In the genomic region with DNA sequence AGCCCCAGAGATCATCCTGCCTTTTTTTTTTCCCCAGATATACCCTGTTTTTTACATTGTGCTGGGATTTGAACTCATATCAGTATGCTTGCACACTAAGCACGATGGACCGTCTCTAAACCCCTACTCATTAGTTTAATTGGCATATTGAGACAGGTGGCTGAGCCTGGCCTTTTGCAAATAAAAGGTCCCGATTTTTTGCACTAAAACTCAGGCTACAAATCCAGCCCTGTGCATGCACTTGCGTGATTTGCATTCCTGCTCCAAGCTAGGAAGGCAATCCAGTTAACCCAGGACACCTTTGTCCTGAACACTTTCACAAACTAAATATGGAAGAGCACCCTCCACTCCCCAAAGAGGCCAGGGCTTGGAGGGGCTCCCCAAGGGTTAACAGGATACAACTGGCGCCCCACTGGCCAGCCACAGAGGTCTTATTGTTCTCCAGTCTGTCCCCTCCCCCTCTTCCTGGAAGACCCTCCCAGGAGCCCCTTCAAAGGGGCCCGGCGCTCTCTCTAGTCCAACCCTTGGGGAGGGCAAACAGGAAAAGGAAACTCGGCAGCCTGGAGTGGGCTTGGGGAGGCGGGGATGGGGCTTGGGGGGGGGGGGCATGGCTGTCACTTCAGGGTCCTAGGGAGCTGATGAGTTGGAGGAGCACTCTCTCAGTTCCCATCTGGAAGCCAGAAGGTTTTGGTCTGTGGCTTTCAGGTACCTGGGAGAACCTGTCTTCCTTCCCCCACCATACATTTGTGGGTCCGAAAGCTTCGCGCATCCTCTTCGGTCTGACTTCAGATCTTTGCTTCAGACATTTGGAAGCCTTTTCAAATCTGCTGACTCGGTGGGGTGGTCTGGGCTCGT, we compare ENCODE assay signal across 8 mouse cellular contexts. TPM values are rescaled to one million over a fixed set of nuclear protein-coding genes. Genes with fewer than 3 reads are reported as not detected.
DNase-seq lines count a peak whose midpoint lies in the region; ATAC-seq lines count a peak whose summit lies in the region.

No protein-coding gene starts in this region.

- ATAC-seq in kidney, embryonic 15.5 days (replicated peaks; ENCODE audit: low FRiP score): peak; percentile 57
- peak; percentile 69 for ATAC-seq in forebrain, embryonic 13.5 days
- peak; percentile 3; the same call in 1 of the 2 replicates for ATAC-seq in intestine, embryonic 16.5 days
- ATAC-seq in megakaryocyte progenitor cell, adult 5-6 weeks (replicated peaks; ENCODE audit: poor library complexity): no peak

- 2% methylated on average over 15 of the region's 15 CpGs for WGBS in kidney, embryonic 15.5 days
- WGBS in forebrain, embryonic 13.5 days: under 1% methylated on average over 14 of the region's 15 CpGs
- WGBS in intestine, embryonic 16.5 days: 3% methylated on average over 15 of the region's 15 CpGs
- WGBS in midbrain, embryonic 10.5 days: under 1% methylated on average over 15 of the region's 15 CpGs

- no peaks in the 10 kb centered on the region for H3K36me3 ChIP-seq in kidney, embryonic 15.5 days
- H3K36me3 ChIP-seq in forebrain, embryonic 13.5 days (ENCODE audit: poor library complexity, severe bottlenecking): no peaks in the 10 kb centered on the region
- H3K36me3 ChIP-seq in intestine, embryonic 16.5 days (ENCODE audit: control insufficient read depth, insufficient read depth, low read length): no peaks in the 10 kb centered on the region
- H3K36me3 ChIP-seq in midbrain, embryonic 10.5 days: no peaks in the 10 kb centered on the region

- H3K9ac ChIP-seq in kidney, embryonic 15.5 days: peak overlapping the region; percentile 48
- H3K9ac ChIP-seq in forebrain, embryonic 13.5 days: peak overlapping the region; percentile 49
- H3K9ac ChIP-seq in intestine, embryonic 16.5 days (ENCODE audit: low read depth, low read length): peak overlapping the region; percentile 74

- DNase-seq in kidney, adult 11 months: no peak
- peak; percentile 84 for DNase-seq in midbrain, embryonic 10.5 days (ENCODE audit: low spot score)
- DNase-seq in cerebellum, adult 9-10 months: no peak
- DNase-seq in right cerebral cortex, adult 18-20 months: no peak

- peaks cover 65% of the 10 kb centered on the region for H3K4me1 ChIP-seq in kidney, embryonic 15.5 days
- peaks cover 36% of the 10 kb centered on the region for H3K4me1 ChIP-seq in forebrain, embryonic 13.5 days
- peaks cover 42% of the 10 kb centered on the region for H3K4me1 ChIP-seq in intestine, embryonic 16.5 days (ENCODE audit: control insufficient read depth, insufficient read depth, low read length)
- peaks cover 66% of the 10 kb centered on the region for H3K4me1 ChIP-seq in midbrain, embryonic 10.5 days

- no peaks in the 10 kb centered on the region for H3K27me3 ChIP-seq in kidney, embryonic 15.5 days
- H3K27me3 ChIP-seq in forebrain, embryonic 13.5 days: no peaks in the 10 kb centered on the region
- H3K27me3 ChIP-seq in intestine, embryonic 16.5 days (replicated peaks; ENCODE audit: control insufficient read depth, insufficient read depth, low read length): no peaks in the 10 kb centered on the region
- H3K27me3 ChIP-seq in midbrain, embryonic 10.5 days (ENCODE audit: low read depth, poor library complexity, severe bottlenecking): no peaks in the 10 kb centered on the region

- peak overlapping the region; percentile 75 for H3K4me2 ChIP-seq in kidney, embryonic 15.5 days
- peak overlapping the region; percentile 60 for H3K4me2 ChIP-seq in forebrain, embryonic 13.5 days
- peak overlapping the region; percentile 87 for H3K4me2 ChIP-seq in intestine, embryonic 16.5 days (ENCODE audit: low read depth, low read length)

- H3K4me3 ChIP-seq in kidney, embryonic 15.5 days (replicated peaks): peak overlapping the region; percentile 48
- H3K4me3 ChIP-seq in forebrain, embryonic 13.5 days: peak overlapping the region; percentile 22
- H3K4me3 ChIP-seq in intestine, embryonic 16.5 days (ENCODE audit: low read length): peak overlapping the region; percentile 50
- peak overlapping the region; percentile 56 for H3K4me3 ChIP-seq in midbrain, embryonic 10.5 days

- peak overlapping the region; percentile 97 for H3K27ac ChIP-seq in kidney, embryonic 15.5 days
- peak overlapping the region; percentile 74 for H3K27ac ChIP-seq in forebrain, embryonic 13.5 days
- peak overlapping the region; percentile 96 for H3K27ac ChIP-seq in intestine, embryonic 16.5 days (ENCODE audit: low read length)
- peak overlapping the region; percentile 91 for H3K27ac ChIP-seq in midbrain, embryonic 10.5 days (replicated peaks)

- no peaks in the 10 kb centered on the region for H3K9me3 ChIP-seq in kidney, embryonic 15.5 days (replicated peaks)
- no peaks in the 10 kb centered on the region for H3K9me3 ChIP-seq in forebrain, embryonic 13.5 days (replicated peaks)
- no peaks in the 10 kb centered on the region for H3K9me3 ChIP-seq in intestine, embryonic 16.5 days (ENCODE audit: control insufficient read depth, low read length)
- H3K9me3 ChIP-seq in midbrain, embryonic 10.5 days (replicated peaks): no peaks in the 10 kb centered on the region

RNA-seq across cellular contexts. Expression of gene Ier2, which starts 7.1 kb away (rescaled TPM):
- polyA plus RNA-seq in kidney, embryonic 15.5 days (2015; fragmentation: Nextera tagmentation; extraction: Ambion mirVana): 73.4 and 80.3 TPM in 2 replicates
- 35.2 and 35.4 TPM in 2 replicates for polyA plus RNA-seq in forebrain, embryonic 13.5 days (2015; fragmentation: Nextera tagmentation; extraction: Ambion mirVana)
- polyA plus RNA-seq in intestine, embryonic 16.5 days (2015; fragmentation: Nextera tagmentation; extraction: Ambion mirVana): 77.7 and 78.7 TPM in 2 replicates
- 63.6 and 78.2 TPM in 2 replicates for polyA plus RNA-seq in midbrain, embryonic 10.5 days (2016; fragmentation: Nextera tagmentation; extraction: Ambion mirVana)
- 43.5 and 61.9 TPM in 2 replicates for total RNA-seq in megakaryocyte progenitor cell, adult 5-6 weeks (2015)
- total RNA-seq in megakaryocyte progenitor cell, adult 5-6 weeks (2017): 34.4 and 49.8 TPM in 2 replicates

RNA-seq across cellular contexts. Expression of gene Trmt1, which starts 30.5 kb away (rescaled TPM):
- 68.7 and 73.8 TPM in 2 replicates for polyA plus RNA-seq in kidney, embryonic 15.5 days (2015; fragmentation: Nextera tagmentation; extraction: Ambion mirVana)
- polyA plus RNA-seq in forebrain, embryonic 13.5 days (2015; fragmentation: Nextera tagmentation; extraction: Ambion mirVana): 53.5 and 59.1 TPM in 2 replicates
- polyA plus RNA-seq in intestine, embryonic 16.5 days (2015; fragmentation: Nextera tagmentation; extraction: Ambion mirVana): 60.0 and 67.1 TPM in 2 replicates
- 56.4 and 58.1 TPM in 2 replicates for polyA plus RNA-seq in midbrain, embryonic 10.5 days (2016; fragmentation: Nextera tagmentation; extraction: Ambion mirVana)
- 56.0 and 64.4 TPM in 2 replicates for total RNA-seq in megakaryocyte progenitor cell, adult 5-6 weeks (2015)
- 82.2 and 84.4 TPM in 2 replicates for total RNA-seq in megakaryocyte progenitor cell, adult 5-6 weeks (2017)

RNA-seq across cellular contexts. Expression of gene Nacc1, which starts 32.1 kb away (rescaled TPM):
- 23.9 and 25.6 TPM in 2 replicates for polyA plus RNA-seq in kidney, embryonic 15.5 days (2015; fragmentation: Nextera tagmentation; extraction: Ambion mirVana)
- 16.1 and 18.6 TPM in 2 replicates for polyA plus RNA-seq in forebrain, embryonic 13.5 days (2015; fragmentation: Nextera tagmentation; extraction: Ambion mirVana)
- 11.0 and 14.8 TPM in 2 replicates for polyA plus RNA-seq in intestine, embryonic 16.5 days (2015; fragmentation: Nextera tagmentation; extraction: Ambion mirVana)
- polyA plus RNA-seq in midbrain, embryonic 10.5 days (2016; fragmentation: Nextera tagmentation; extraction: Ambion mirVana): 24.8 and 26.3 TPM in 2 replicates
- 71.6 and 77.1 TPM in 2 replicates for total RNA-seq in megakaryocyte progenitor cell, adult 5-6 weeks (2015)
- total RNA-seq in megakaryocyte progenitor cell, adult 5-6 weeks (2017): 50.9 and 53.5 TPM in 2 replicates

RNA-seq across cellular contexts. Expression of gene Lyl1, which starts 45.7 kb away (rescaled TPM):
- polyA plus RNA-seq in kidney, embryonic 15.5 days (2015; fragmentation: Nextera tagmentation; extraction: Ambion mirVana): 7.6 and 7.8 TPM in 2 replicates
- polyA plus RNA-seq in forebrain, embryonic 13.5 days (2015; fragmentation: Nextera tagmentation; extraction: Ambion mirVana): 1.9 and 2.1 TPM in 2 replicates
- polyA plus RNA-seq in intestine, embryonic 16.5 days (2015; fragmentation: Nextera tagmentation; extraction: Ambion mirVana): 4.9 and 5.0 TPM in 2 replicates
- 4.8 and 5.8 TPM in 2 replicates for polyA plus RNA-seq in midbrain, embryonic 10.5 days (2016; fragmentation: Nextera tagmentation; extraction: Ambion mirVana)
- 56.3 and 72.0 TPM in 2 replicates for total RNA-seq in megakaryocyte progenitor cell, adult 5-6 weeks (2015)
- 58.0 and 65.6 TPM in 2 replicates for total RNA-seq in megakaryocyte progenitor cell, adult 5-6 weeks (2017)
